Mouse (Mus musculus) ovary, adult 18-20 months (tissue): ENCODE data around the gene Sept7.
"Not testable (repeated sequence)": the region's sequence is repeated elsewhere in the genome, so short reads cannot be mapped to it uniquely, and the experiment has no call there.

Source experiments
- DNase-seq: peaks from one replicate; pipeline ENCODE4 v3.0.0; 2022; ENCODE audit warnings: low spot score, mixed read lengths

The Sept7 gene

DNA sequence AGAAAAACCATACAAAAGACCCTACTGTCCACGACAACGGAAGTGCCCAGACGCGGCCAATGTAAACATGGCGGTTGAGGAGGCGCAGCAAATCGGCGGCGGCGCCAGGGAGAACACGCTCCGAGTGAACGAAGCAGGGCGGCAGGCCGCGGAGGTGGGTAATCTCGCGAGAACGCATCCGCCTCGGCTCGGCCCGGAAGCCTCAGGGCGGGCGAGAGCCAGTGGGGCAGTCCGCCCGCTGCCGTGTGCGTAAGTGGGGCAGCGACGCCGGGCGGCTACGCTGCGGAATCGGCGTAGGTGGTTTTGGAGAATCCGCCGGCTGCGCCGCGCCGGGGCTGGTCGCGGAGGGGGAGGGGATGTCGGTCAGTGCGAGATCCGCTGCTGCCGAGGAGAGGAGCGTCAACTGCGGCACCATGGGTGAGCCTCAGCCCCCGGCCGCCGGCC, at the start of gene Sept7:
TSS of gene Sept7 (plus strand) at position 157 of the 444 bp plus-strand sequence.
- peak; percentile 98 for DNase-seq

DNA sequence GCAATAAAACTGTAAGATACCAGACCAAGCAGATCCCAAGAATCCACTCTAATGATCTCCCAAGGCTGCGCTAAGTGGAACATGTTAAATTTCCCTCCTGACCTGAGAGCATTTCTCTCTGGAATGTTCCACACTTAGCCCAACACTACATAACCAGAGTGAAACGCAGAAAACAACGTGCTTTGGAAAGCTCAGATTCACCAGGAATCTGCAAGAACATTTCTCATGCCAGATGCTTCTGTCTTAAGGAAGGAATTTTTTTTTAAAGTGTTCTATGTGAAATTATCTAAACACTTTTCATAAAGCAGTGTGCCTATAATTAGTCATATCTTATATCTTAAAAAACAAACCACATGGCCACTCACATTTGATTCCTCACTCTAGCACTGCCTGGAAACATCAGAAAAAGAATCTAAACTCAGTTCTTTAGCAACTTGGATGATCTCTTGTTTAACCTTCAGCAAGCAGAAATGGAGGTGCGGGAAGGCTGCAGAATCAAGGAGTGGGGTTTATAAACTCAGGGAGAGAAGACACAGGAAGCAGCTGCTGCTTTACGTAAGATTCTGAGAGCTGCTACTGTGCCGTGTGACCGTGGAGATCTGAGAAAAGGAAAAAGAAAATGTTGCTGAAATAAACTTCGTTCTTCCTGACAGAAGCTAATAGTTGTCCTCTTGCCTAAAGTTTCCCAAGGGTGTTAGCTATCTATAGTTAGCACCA, 44.0 kb upstream of the Sept7 start:
- DNase-seq, result no peak

DNA sequence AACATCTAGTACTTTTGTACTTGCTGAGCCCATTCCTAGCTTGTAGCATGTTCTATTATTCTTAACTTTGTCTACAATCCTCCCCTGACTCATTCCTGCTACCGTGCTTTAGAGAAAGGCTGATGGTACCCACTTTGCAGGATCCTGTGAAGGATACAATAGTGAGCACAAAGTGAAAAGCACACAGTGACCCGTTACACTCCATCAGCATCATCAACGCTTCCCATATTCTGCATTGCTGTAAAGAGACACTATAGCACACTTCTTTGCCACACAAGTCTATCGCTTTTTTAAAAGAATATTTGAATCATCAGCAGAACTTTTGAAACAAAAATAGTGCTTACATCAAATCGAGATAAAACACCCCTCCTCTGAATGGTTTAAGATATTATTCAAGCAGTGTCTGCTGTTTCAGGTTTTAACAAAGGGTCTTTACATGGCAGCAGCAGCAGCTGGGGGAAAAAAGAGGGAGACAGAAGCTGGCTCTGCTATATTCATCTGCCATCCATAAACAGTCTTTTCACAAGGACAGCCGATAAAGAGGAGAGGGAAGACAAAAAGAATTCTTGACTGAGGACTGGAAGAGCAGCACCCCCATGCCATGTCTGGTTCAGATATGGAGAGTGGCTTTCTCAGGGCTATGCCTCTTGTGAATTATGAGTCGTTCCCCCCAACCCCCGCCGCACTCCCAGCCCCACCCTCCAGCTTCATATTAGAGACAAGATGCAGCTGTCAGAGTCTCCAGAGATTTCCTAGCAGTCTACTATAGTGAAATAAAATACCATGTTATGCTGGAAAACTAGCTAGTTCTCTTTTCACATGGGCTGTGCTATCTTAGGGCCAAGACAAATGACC, 39.7 kb upstream of the Sept7 start:
- no peak for DNase-seq

DNA sequence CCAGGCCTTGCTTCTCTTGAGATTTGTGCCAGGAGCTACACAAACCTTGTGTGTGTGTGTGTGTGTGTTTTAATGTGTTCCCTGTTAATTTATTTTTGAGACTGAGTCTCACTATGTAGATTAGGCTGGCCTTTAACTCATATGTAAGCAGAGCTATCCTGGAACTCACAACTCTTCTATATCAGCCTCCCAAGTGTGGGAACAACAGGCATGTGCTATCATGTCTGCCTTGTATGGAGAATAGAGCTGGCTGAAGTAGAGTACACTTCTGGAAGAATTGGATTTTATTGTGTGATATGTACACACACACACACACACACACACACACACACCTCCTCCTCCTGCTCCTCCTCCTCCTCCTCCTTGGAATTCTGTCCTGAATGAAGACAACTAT, 39.1 kb upstream of the Sept7 start:
- DNase-seq, result no peak

DNA sequence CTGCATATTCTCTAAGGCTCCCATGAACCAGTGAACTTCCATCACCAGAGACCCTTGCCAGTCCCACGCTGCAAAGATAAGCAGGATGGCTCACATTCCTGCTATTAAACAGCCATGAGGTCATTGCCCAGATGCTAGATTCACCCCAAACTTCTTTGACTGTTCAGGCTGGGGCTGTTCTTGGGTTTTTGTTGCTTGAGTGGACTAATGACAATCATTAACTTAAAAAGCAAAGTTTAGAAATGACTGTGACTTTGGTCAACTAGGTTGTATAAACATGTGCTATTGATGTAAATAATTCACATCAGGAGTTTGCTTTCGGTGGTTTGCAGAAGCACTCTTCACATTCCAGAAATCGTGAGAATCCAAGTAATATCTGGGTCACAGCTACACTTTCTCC, 36.8 kb upstream of the Sept7 start:
- no peak for DNase-seq

DNA sequence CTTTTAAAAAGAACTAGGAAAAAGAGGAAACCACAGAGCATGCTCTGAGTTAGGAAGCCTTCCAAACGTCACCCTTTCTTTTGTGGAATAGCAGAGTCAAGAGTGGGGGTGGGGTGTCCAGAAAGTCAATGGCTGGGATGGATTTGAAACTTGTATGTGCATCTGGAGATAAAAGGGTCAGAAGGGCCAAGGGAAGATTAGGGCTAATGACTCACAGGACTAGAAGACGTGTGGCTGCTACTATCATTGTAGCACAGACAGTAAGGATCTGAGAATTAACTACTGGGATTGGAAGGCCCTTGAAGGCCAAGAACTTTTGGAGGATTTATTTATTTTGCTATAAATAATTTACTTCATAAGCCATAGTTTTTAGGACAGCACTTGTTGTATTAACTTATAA, 36.0 kb upstream of the Sept7 start:
- no peak for DNase-seq

DNA sequence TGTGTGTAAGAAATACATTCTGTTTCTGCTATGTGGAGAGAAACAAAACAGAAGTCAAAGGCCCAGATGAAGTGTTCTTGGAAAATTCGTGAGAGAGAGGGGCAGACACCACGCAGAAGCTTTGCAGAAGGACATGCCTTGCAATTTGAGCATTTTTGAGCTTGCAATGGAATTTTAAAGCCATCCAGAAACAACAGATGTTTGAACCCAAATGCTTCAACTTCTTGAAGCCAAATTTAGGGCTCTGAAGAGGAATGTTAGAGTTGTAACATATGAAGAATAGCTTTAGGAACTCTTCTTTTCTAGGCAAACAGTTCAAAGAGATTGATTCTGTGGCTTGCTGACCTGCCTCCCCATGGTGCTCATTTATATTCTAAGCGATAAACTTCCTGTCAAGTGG, 33.3 kb upstream of the Sept7 start:
- DNase-seq, result no peak

DNA sequence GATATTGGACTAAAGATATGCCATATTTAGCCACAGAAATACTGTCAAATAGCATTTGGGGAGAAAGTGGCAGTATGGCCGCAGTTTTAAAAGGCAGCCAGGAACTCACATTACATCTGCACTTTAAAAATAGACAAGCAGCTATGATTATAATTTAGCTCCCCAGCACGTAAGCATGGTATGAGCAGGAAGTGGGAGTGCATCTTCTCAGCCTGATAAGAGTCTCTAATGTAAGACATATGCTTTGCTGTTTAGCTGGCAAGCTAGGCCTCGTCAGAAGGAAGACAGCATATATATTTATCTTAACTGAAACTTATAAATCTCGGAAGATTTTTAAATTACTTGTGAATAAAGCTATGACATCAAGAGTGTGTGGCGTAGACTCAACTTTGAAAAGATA, 32.4 kb upstream of the Sept7 start:
- no peak for DNase-seq

DNA sequence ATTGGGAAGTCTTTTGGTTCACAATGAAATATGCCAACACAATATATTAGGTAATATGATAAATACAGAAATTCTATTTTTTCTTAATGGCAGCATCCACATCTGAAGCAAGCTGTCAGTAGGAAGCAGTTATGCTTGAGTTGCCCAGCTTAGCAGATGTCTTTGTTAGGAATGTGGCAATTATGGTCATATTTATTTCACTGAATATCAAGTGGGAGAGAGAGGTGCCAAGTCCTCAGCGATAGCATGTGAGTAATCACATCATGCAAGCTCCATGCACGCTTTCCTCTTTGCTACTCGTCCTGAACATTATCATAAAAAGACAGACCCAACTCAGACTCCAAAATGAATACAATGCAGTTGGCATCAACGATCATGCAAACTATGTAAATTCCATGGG, 27.3 kb upstream of the Sept7 start:
- no peak for DNase-seq

DNA sequence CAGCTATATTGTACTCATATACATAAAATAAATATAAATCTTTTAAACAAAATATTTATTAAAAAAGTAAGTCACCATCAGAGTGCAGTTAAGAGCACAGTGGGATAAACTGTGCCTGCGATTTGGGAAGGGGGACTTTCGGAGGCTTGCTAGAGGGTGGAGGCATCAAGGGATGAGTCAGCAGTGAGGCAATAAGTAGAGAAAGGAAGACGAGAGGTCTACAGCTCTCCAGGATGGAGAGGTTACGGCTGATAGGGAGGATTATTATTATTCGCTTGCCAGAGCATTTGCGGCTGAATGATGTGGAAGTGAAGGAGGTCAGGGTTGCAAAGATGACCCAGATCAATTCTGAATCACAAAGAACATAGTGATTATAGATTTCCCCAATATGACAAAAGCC, 22.5 kb upstream of the Sept7 start:
- no peak for DNase-seq

DNA sequence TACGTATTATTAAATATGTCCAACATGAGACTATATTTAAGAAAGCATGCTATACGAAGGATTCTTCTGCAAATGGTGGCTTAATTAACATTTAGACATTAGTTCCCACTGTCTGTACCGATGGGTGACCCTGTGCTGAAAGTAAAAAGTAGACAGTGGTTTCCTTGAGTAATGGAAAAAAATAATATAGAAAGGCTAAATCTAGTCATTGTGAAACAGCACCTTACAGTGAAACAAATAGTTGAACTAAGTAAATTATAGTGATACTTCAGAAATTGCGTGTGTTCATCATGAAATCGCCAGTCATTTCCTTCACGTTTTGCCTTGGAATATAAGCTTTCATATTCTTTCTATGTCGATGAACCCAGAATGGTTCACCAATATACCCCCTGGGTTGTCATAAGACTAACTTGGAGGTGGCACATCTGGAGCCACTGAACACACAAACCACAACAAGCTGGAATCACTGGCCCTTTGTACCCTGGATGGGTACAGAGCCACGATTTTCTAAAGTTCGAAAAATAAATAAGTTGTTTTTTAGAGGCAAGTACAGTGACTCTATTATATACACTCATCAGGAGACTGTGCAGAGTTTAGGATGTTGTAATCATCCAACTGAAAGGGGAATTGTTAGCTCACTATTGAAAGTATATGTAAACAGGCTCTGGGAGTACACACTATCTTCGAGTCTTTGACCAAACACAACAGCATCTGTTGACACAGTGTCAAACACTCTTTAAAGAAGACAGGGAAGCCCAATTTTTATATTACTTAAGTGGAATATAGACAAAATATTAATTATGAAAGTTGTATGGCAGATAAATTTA, 21.8 kb upstream of the Sept7 start:
- DNase-seq, result no peak

DNA sequence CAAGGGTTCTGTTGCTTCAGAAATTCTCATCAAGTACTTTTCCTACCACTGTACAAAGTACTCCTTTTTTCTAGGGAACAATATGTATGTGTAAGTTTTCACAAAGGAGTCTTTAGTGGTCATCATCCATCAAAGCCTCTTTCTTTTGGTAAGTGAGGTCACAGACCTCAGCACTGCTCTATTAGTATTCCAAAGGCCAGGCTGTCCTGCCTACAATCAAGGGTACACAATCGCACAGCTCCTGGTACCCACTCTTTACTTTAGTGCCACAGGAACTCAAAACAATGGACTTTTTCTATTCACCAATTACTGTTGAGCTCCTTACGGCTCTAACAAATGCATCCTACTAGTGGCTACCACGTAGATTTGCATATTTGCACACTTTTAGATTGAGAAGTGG, 11.2 kb upstream of the Sept7 start:
- DNase-seq, result no peak

DNA sequence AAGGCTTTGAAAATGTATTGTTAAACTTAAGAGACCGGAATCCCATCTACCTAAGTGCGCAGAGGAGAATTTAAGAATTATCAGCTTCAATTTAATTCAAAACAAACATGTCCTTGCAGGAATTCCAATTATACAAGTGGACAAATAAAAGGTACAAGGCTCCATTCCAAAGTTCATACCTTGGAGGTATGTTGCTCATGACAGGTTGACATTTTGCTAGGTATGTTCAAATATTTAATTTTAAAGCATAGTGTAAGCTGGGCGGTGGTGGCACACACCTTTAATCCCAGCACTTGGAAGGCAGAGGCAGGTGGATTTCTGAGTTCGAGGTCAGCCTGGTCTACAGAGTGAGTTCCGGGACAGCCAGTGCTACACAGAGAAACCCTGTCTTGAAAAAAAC, 10.5 kb upstream of the Sept7 start:
- not testable (repeated sequence) for DNase-seq

DNA sequence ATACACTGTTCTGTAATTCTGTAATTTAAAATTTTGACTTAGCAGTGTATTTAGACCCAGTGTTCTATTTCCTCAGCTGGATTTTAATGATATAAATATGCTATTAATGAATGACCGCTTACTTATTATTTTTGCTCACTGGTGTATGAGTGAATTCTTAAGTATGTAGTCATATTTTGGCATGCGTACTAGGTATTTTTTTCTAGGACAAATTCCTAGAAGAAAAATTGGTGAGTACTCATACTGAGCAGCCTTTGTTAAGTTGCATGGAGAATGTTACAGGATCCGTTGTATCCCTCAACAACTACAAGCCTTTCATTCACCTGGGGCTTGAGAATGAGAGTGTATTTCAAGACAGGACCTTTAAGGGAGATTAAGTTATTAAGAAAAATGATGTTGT, 10.0 kb upstream of the Sept7 start:
- no peak for DNase-seq

DNA sequence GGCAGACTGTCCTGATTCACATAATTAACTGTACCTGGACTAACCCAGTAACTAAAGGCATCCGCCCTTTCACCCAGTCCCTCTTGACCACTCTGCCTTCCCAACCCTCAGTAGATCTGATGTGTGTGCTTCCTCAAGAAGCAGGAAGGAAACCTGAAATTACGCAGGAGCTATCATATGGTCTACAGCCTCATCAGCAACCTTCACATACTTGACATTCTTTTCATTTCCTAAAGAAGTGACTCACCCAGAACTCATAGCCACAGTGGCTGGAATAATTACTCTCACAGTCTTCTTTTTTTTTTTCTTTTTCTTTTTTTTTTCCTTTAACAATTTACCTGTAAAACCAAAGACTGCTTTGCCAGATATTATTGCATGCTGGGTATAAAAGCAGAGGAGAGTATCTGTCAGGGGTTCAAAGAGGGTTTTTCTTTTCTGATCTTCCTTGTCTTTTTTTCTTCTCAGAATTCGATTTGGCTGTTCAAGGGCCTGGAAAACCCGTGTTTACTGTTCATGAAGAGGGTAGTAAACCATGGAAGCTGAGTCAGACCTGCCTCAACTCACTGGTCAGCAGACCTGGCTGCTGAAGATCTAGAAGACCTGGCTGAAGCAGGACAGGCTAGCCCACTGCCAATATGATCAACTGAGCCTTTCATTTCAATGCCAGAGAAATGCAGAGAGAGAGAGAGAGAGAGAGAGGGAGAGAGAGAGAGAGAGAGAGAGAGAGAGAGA, 8.1 kb upstream of the Sept7 start:
- DNase-seq, result no peak

DNA sequence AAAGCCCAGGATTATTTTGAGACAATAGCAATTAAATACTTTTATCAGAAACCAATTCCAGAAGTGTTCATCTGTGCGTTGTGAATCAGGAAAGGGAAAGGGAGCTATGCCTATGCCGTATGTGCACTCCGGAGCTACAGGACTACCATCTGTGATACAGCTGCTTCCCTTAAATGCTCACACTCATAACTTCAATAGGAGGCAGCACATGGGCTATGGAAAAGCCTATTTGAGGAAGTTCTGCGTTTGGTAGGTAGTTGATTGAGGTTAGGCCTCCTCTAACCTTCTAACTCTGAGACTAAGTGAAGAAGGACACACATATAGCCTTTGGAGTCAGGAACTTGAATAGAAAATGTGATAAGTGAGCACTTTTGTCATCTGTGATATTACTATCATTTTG, 7.1 kb upstream of the Sept7 start:
- no peak for DNase-seq

DNA sequence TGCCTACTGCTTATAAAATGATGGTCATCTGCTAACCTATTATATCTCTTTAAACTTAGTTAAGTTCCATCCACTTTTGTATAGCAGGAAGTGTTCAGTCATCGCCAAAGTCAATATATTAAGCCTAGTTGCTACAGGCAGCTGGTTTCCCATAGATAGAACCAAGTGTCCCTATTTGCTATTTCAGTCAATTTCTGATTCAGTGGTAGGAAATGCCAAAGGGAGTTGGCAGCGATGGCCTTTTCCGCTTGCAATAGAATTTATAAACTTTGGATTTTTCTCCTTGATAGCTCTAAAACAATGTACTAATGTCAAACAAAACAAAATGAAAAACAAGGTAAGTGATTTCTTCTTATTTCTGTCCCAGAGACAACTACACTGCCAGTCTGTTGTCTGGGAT, 5.7 kb upstream of the Sept7 start:
- no peak for DNase-seq

DNA sequence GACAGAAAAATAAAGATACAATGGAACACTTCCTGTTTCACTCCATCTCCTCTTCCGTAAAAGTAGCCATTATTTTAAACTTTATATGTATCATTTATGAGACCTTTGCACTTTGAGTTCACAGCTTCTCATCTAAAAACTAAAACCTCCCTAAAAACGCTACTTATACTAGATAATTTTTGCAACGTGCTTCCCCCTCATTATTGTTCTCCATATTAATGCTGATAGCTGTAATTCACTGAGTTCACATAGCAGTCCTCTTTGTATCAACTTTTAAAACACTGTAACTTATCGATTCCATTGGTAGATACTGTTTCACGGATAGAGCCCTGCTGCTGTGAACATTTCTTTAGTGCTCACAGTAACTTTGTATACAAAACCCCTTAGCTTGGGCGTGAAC, 1.1 kb upstream of the Sept7 start:
- no peak for DNase-seq

DNA sequence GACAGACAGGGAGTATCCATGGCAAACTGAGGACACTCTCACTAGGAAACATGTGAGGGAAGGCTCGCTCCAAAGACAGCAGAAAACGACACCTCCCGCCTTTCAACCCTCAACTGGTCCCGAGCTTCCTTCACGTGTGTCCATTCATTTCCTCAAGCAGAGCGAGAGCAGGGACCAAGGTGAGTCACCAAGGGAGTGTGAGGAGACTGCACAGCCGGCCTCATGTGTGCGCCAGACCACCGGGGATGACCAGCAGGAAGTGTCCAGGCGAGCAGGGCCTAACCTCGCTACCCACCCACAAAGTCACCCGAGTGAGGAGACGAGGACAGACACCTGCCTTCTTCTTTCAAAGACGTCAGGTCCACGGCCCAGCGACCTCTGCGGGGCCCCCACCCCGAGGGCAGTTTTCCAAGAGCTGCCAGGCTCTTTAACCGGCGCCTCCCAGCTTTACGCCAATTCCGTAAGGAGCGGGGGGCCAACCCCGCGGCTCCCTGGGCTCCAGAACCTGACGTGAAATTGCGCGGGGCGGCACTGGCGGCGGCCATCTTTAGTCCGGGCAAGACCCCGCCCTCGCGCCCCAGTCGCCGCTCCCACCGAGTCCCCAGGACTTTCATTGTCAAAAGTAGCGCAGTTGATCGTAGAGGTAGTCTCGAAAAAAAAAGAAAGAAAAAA, 492 bp upstream of the Sept7 start:
- peak; percentile 81 for DNase-seq

DNA sequence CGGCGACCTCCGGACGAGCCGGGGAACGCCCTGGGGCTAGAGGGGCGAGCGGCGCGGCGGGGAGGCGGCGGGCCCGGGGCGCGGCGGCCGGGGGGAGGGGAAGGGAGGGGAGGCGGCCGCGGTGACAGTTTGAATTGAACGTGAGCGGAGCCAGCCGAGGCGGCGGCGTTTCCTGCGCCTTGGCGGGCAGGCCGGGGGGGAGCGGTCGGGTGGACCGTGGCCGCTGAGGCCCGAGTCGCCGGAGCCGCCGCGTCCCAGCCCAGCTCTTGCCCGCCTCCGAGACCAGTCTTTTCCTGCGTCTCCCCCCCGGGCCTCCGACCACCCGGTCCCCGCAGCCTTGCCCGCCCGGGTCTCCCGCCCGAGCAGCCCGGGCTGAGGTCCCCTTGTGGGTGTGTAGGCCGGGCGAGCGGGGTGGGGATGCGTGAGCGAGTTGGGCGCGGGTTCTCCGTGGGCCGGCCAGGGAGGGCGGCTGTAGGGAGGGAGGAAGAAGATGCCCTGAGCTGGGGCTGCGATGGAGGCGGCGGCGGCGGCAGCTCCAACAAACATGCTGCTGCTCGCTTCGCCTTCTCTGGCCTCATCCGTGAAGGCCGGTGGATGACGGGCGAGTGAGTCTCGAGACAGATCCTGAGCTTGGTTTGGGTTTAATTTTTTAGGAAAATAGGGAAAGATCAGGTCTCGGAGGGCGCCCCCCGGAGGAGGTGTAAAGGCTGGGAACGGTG, 679 bp downstream of the Sept7 start:
- DNase-seq, result peak; percentile 17

DNA sequence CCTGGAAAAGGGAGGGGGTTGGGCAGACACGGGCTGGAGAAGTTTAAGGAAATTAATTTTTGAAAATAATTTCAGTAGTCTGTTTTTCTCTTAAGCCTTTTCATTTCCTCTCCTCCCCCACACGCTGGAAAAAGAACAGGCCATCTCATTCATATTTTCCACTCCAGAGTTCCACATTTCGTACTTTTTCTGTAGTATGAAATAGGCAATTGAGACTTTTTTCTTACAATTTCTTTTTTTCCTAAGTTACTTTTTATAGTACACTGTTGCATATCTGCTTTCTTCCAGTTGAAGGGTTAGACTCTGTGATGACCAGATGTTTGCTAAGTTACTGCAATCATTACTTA, 1.2 kb downstream of the Sept7 start:
- no peak for DNase-seq
